Mouse (Mus musculus) layer of hippocampus, adult 2 months (tissue): ENCODE measurements around the gene Uqcrfs1. TPM values are rescaled to one million over a fixed set of nuclear protein-coding genes. Genes with fewer than 3 reads are reported as not detected.
A peak's percentile ranks its signal among the peaks of the same experiment; 100 is the strongest.

Experiments used
- DNase-seq, 2 experiments: peaks; one replicate each; pipeline ENCODE4 v3.0.0; 2022; ENCODE audit warnings: low spot score in 2 of 2
- H3K27ac ChIP-seq: fragments of 200-600 bp; 2 replicates; pipeline ENCODE4 v1.8.1; 2022
- H3K4me3 ChIP-seq: fragments of 200-600 bp; 2 replicates; pipeline ENCODE4 v1.8.1; 2022; ENCODE audit warnings: mild to moderate bottlenecking
- CTCF ChIP-seq: fragments of 200-600 bp; conservative IDR thresholded peaks from 2 replicates; pipeline ENCODE4 v1.8.1; 2022; ENCODE audit warnings: antibody characterized with exemption, mild to moderate bottlenecking, moderate library complexity
- total RNA-seq, 2 experiments: library from RNA; stranded (reverse); gene quantifications; 2 replicates each; pipeline ENCODE4 v1.2.3; 2021

Gene Uqcrfs1
- total RNA-seq, 2 experiments from 2014 or later: 143 to 154 TPM

DNA sequence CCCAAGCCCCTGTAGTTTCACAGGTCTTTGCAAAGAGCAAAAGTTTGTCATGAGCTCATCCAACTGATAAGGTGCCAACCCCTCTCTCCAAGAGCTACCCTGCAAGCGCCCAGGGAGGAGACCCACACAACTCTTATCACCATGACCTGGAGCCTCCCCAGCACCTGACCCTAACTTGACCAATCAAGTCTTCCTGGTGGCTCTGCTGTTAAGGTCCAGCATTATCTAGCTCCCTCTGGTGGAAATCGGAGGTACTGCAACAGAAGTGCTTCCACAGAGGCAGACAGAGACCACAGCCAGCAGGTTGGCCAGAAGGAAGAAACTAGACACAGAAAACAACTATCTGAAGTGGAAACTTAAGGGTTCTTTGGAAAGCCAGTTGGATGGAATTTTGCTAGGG lies 3.7 kb upstream of the Uqcrfs1 start:
- H3K27ac ChIP-seq: no peak overlapping the region
- peak; percentile 46 to 85 for DNase-seq
- peak; percentile 97 for TF ChIP-seq CTCF
- H3K4me3 ChIP-seq: no peak overlapping the region

DNA sequence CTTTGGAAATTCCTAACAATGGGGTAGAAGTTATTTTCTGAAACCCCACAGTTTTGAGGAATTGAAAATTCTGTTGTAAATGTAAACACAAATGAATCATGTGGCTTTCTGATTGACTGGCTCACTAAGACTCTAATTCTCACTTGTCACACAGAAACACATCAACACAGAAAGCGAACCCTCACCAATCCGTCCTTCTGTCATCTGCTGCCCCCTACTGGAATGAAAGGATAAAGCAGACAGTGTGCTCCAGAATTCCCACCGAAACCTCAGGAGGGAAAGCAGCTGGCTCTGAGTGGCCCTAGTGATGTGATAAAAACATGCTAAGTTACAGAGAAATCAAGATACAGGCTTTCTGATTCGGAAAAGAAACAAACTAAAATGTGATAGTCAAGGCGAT lies 14.4 kb downstream of the Uqcrfs1 start:
- Histone ChIP-seq H3K4me3 (no peak overlapping the region), H3K27ac (no peak overlapping the region)
- peak; percentile 93 for TF ChIP-seq CTCF
- peak; percentile 61 to 80 for DNase-seq

GRCm38 (mm10) chr13:30524961-30525360 lies 20.2 kb downstream of the Uqcrfs1 start:
- Histone ChIP-seq H3K27ac (no peak overlapping the region), H3K4me3 (no peak overlapping the region)
- DNase-seq: no peak
- TF ChIP-seq CTCF: no peak

- TF ChIP-seq CTCF: no peak
- Histone ChIP-seq H3K4me3 (no peak overlapping the region), H3K27ac (no peak overlapping the region)
- DNase-seq: no peak
Measured at GRCm38 (mm10) chr13:30523971-30524370, 21.2 kb downstream of the Uqcrfs1 start.

DNA sequence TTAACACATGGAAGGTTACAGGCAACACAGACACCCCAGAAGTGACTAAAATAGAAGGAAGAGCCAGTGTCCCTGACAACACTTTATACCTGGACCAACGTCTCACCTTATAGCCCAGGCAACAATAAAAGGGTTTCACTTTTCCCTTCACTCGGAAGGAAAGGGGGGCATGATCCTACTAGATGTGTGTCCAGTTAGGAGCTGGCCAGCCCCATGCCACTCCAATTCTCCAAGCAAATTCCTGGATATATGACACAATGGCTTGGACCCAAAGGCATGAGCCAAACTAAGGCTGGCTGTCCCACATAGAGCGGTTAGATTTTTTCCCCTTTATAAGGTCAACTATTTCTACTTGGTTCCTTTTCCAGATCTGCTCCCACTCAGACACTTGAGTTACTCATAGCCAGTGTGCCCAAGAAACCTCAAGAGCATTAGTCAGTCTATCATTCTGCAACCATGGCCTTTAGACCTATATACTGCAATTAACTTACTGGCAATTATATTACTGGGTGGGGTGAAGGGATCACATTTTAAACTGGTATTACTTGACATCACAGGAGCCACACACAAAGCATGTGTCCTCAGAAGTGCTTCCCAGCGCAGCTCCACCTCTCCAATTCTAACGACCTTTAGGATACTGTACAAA lies 21.8 kb downstream of the Uqcrfs1 start:
- DNase-seq: no peak
- Histone ChIP-seq H3K27ac (no peak overlapping the region), H3K4me3 (no peak overlapping the region)
- TF ChIP-seq CTCF: no peak

DNA sequence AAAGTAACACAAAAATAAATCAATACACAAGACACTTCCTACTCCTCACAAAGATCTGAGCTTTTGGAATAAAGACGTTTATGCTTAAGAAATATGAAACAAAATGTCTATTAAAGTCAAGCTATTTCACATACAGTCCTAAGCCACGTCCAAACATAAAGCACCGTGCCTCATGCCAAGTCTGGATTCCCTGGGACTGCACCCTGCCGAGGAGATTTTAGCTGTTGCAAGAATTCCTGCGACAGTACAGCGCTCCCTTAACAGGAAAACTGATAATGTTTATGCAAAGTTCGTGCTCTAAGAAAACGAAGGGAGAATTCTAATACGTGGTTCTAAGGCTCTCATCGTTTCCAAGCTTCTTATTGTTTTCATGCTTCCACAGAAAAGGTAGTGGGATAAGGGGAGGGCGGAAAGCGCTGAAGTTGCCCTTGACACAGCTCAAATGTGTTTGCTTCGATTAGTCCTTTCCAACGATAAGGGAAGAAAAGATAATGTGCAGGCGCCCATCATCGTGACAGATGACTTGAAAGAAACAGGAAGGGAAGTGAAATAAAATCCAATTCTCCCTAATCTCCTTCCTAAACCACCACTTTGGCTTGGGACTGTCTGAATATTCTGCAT lies 23.8 kb downstream of the Uqcrfs1 start:
- no peak for DNase-seq
- no peak overlapping the region for H3K27ac ChIP-seq
- no peak for TF ChIP-seq CTCF
- H3K4me3 ChIP-seq: no peak overlapping the region

DNA sequence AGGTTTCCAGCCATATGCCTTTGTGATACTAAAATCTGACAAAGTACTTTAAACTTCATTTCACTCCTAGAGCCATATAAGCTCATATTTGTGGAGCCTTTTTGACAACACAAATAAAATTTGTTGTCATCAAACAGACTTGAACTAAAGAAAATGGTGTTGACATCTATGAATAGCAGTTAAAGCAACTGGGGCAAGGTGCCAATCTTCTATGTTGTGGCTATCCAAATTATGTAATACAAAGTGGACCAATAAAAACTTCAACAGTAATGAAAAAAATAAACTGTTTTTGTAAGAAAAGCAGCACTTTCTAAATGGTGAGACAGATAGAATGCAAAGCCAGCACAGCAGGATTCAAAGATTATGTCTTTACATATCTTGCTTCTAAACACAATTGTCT lies 27.0 kb downstream of the Uqcrfs1 start:
- no peak for DNase-seq
- TF ChIP-seq CTCF: no peak
- H3K4me3 ChIP-seq: no peak overlapping the region
- H3K27ac ChIP-seq: no peak overlapping the region

- DNase-seq: no peak
- Histone ChIP-seq H3K27ac (no peak overlapping the region), H3K4me3 (no peak overlapping the region)
- no peak for TF ChIP-seq CTCF
Measured at GRCm38 (mm10) chr13:30507651-30508050, 37.5 kb downstream of the Uqcrfs1 start.

- peak; percentile 94 for TF ChIP-seq CTCF
- Histone ChIP-seq H3K27ac (no peak overlapping the region), H3K4me3 (no peak overlapping the region)
- no peak for DNase-seq
Measured at GRCm38 (mm10) chr13:30501860-30502395, 43.2 kb downstream of the Uqcrfs1 start.

Other genes starting within 250 kb of the Uqcrfs1 start
- 1 to 10 TPM; 1.4 to 1.7 TPM for gene Agtr1a, start 208.9 kb downstream of the Uqcrfs1 start, total RNA-seq
- 10 to 100 TPM; 22.5 to 23.9 TPM for gene Dusp22, start 114.6 kb upstream of the Uqcrfs1 start, total RNA-seq
- under 1 TPM; 0.13 to 0.47 TPM for gene Irf4, start 203.9 kb upstream of the Uqcrfs1 start, total RNA-seq